Mouse (Mus musculus) cerebellum, postnatal 36 days (tissue): ENCODE measurements at regions not wholly inside any gene's neighbourhood (a gene's known extent, or its start where the extent isn't known, plus 50 kb on each side); places are given as distances from the start of the nearest gene placed in this dataset.

Experiments used
- DNase-seq, 2 experiments: peaks; one replicate each; pipeline ENCODE4 v3.0.0; 2021 to 2022; ENCODE audit warnings: mixed read lengths in 2 of 2

GRCm38 (mm10) chr7:118042914-118043313 is 73.1 kb downstream of the Rps15a start:
- no peak for DNase-seq

- DNase-seq, result no peak
Observed at GRCm38 (mm10) chr7:118039862-118040261, 76.1 kb downstream of the Rps15a start.

- no peak for DNase-seq
Observed at GRCm38 (mm10) chr7:118037062-118037461, 78.9 kb downstream of the Rps15a start.

- no peak for DNase-seq
Observed at GRCm38 (mm10) chr7:118026106-118026526, 89.9 kb downstream of the Rps15a start.

GRCm38 (mm10) chr7:118004620-118005019 is 111.4 kb downstream of the Rps15a start:
- no peak for DNase-seq

- DNase-seq, result no peak
Observed at GRCm38 (mm10) chr7:118001881-118002280, 114.1 kb downstream of the Rps15a start.

GRCm38 (mm10) chr7:118001121-118001520 is 114.9 kb downstream of the Rps15a start:
- no peak for DNase-seq

- DNase-seq, result no peak
Observed at GRCm38 (mm10) chr7:117982177-117982576, 133.8 kb downstream of the Rps15a start.

- no peak for DNase-seq
Observed at GRCm38 (mm10) chr7:117971176-117971575, 144.8 kb downstream of the Rps15a start.

GRCm38 (mm10) chr7:117943435-117943834 is 172.6 kb downstream of the Rps15a start:
- DNase-seq, result no peak

GRCm38 (mm10) chr7:117939618-117940017 is 176.4 kb downstream of the Rps15a start:
- no peak for DNase-seq

- DNase-seq, result no peak
Observed at GRCm38 (mm10) chr7:117934908-117935307, 181.1 kb downstream of the Rps15a start.

GRCm38 (mm10) chr7:117931234-117931895 is 184.6 kb downstream of the Rps15a start:
- no peak for DNase-seq

- no peak for DNase-seq
Observed at GRCm38 (mm10) chr7:117930392-117930791, 185.6 kb downstream of the Rps15a start.

- DNase-seq, result no peak
Observed at GRCm38 (mm10) chr7:117926396-117926795, 189.6 kb downstream of the Rps15a start.

- DNase-seq, result no peak
Observed at GRCm38 (mm10) chr7:117922270-117922669, 193.7 kb downstream of the Rps15a start.

GRCm38 (mm10) chr7:117918206-117918995 is 197.6 kb downstream of the Rps15a start:
- no peak for DNase-seq

- no peak for DNase-seq
Observed at GRCm38 (mm10) chr7:117916915-117917314, 199.1 kb downstream of the Rps15a start.

- DNase-seq, result no peak
Observed at GRCm38 (mm10) chr7:117912453-117912852, 203.5 kb downstream of the Rps15a start.

- DNase-seq, result no peak
Observed at GRCm38 (mm10) chr7:117911062-117911461, 204.9 kb downstream of the Rps15a start.

- peak; percentile 6 to 17 for DNase-seq
Observed at GRCm38 (mm10) chr7:117896528-117896927, 219.5 kb downstream of the Rps15a start.

GRCm38 (mm10) chr7:117887288-117887687 is 228.7 kb downstream of the Rps15a start:
- DNase-seq, result no peak

- peak; percentile 62 to 71 for DNase-seq
Observed at GRCm38 (mm10) chr7:117882803-117883202, 233.2 kb downstream of the Rps15a start.

- DNase-seq, result no peak
Observed at GRCm38 (mm10) chr7:117878903-117879302, 237.1 kb downstream of the Rps15a start.
